Mouse (Mus musculus) stomach, postnatal 0 days (tissue): ENCODE results near the gene Grip2. TPM values are rescaled to one million over a fixed set of nuclear protein-coding genes. Genes with fewer than 3 reads are reported as not detected.

Experiments used
- ATAC-seq: fragments of 200-750 bp; cut with Nextera tagmentation; 2 replicates; pipeline ENCODE4 v1.8.0; 2017; ENCODE audit not compliant: low FRiP score, low TSS enrichment
- DNase-seq: peaks from one replicate; pipeline ENCODE4 v3.0.0-alpha.2; 2016; ENCODE audit warnings: low spot score
- H3K27ac ChIP-seq: fragments of 300-500 bp; sonication (generic); replicated peaks from 2 replicates; pipeline ENCODE4 v1.5.1; 2014; ENCODE audit warnings: mild to moderate bottlenecking, control low read depth
- H3K27me3 ChIP-seq: fragments of 300-500 bp; sonication (generic); 2 replicates; pipeline ENCODE4 v1.6.1; 2014; ENCODE audit warnings: low read length; ENCODE audit not compliant: control insufficient read depth, insufficient read depth
- H3K36me3 ChIP-seq: fragments of 300-500 bp; sonication (generic); 2 replicates; pipeline ENCODE4 v1.6.1; 2014; ENCODE audit warnings: low read length, mixed read lengths; ENCODE audit not compliant: control insufficient read depth, insufficient read depth
- H3K4me1 ChIP-seq: fragments of 300-500 bp; sonication (generic); replicated peaks from 2 replicates; pipeline ENCODE4 v1.6.1; 2014; ENCODE audit warnings: antibody characterized with exemption; ENCODE audit not compliant: control insufficient read depth, insufficient read depth
- H3K4me2 ChIP-seq: fragments of 300-500 bp; sonication (generic); replicated peaks from 2 replicates; pipeline ENCODE4 v1.6.1; 2014; ENCODE audit warnings: low read depth, mild to moderate bottlenecking, control low read depth, moderate library complexity
- H3K4me3 ChIP-seq: fragments of 300-500 bp; sonication (generic); 2 replicates; pipeline ENCODE4 v1.5.1; 2014; ENCODE audit warnings: low read depth, low read length, control low read depth
- H3K9ac ChIP-seq: fragments of 300-500 bp; sonication (generic); 2 replicates; pipeline ENCODE4 v1.6.1; 2014; ENCODE audit warnings: mild to moderate bottlenecking, low read length, control low read depth, mixed read lengths
- H3K9me3 ChIP-seq: fragments of 300-500 bp; sonication (generic); 2 replicates; pipeline ENCODE4 v1.6.1; 2016; ENCODE audit warnings: low read length; ENCODE audit not compliant: control insufficient read depth
- CTCF ChIP-seq: IDR thresholded peaks from 2 replicates; pipeline ENCODE4 v1.5.1; 2016; ENCODE audit warnings: antibody characterized with exemption, low read depth, mild to moderate bottlenecking, moderate library complexity
- EP300 ChIP-seq: optimal IDR thresholded peaks from 2 replicates; pipeline ENCODE3; 2016; ENCODE audit warnings: antibody characterized with exemption
- WGBS: fragments of 180-500 bp; shearing (Covaris S2); extraction: QIAGEN DNeasy Blood & Tissue Kit; methylation state at CpG from one replicate; pipeline ENCODE4 v1.1.7; 2014; 5-methylcytosine and 5-hydroxymethylcytosine counted together
- polyA plus RNA-seq: library from polyadenylated mRNA; unstranded; fragments of >200 nt; fragmentation: Nextera tagmentation; extraction: Ambion mirVana; gene quantifications from 2 replicates; pipeline ENCODE4 v1.2.1, GENCODE M21; 2015

Grip2 gene
- polyA plus RNA-seq, 1 experiment from 2014 or later: 0.24 TPM

DNA sequence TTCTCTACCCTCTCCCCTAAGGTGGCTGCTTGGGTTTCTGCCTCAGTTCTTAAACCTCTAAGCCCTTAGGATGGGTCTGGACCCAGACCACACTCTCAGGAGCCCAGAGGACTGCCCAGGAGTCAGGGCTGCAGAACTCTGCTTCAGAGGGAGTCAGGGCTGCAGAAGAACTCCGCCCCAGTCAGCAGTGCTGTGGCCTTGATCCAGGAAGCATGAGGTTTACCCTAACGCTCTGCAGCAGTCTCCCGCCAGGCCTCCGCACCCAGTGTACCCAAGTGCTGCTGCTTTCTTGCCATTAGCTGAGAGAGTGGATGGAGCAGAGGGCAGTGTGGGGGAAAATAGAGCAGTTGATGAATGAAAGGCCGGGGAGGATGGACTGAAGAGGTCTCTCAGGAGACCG lies 19.0 kb downstream of the Grip2 start:
- no peak for DNase-seq
- Histone ChIP-seq H3K4me1 (0 out of 2 replicates have a peak, but pooled peaks cover 3% of the 10 kb centered on the region), H3K27me3 (peaks cover 4% of the 10 kb centered on the region; the same call in 1 of the 2 replicates), H3K9me3 (no peaks in the 10 kb centered on the region), H3K9ac (no peak overlapping the region), H3K36me3 (no peaks in the 10 kb centered on the region), H3K4me2 (no peak overlapping the region), H3K27ac (no peak overlapping the region), H3K4me3 (no peak overlapping the region)
- ATAC-seq: no peak
- 45% methylated on average over 6 of the region's 6 CpGs for WGBS
- no peak for TF ChIP-seq CTCF
- no peak for TF ChIP-seq EP300

DNA sequence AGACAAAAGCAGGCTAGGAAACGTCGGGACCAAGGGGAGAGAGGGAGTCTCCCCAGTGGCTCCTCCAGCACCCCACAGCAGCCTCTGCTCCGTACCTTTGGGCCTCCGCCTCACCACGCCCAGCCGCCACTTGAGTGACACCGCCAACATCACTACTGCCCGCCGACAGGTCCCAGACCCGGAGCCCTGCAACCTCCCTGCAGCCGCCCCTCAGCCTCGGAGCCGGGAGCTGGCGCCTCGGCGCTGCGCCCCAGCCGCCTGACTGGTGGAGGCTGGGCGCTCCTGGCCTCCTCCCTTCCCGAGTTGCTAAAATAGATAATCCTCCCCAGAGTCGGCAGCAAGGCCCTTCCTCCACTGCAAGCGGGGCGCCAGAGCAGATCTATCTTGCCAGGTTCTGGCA lies 19.9 kb downstream of the Grip2 start:
- peak; percentile 21 for DNase-seq
- 1% methylated on average over 21 of the region's 23 CpGs for WGBS

DNA sequence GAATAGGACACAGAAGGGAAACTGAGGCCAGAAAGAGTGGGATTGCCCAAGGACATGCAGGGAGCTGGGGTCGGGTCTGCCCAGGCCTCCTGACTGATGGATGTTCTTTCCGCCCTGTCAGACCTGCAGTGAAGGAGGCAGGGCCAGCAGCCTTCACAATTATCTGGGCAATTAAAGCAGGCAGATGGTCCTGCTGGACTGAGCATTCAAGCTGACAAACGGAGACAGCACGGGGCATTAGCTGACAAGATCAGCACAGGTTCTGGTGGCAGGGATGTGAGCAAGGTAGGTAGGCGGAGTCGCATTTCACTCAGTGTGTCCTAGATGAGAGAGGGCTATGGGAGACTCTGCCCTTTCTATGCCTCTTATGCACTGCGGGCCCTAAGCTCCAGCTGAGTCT lies 22.9 kb downstream of the Grip2 start:
- H3K9ac ChIP-seq: no peak overlapping the region
- no peak overlapping the region for H3K27ac ChIP-seq
- H3K36me3 ChIP-seq: no peaks in the 10 kb centered on the region
- no peak overlapping the region for H3K4me2 ChIP-seq
- H3K4me1 ChIP-seq: 0 out of 2 replicates have a peak, but pooled peaks cover 3% of the 10 kb centered on the region
- ATAC-seq (no peak), DNase-seq (no peak)
- no peak overlapping the region for H3K4me3 ChIP-seq
- peaks cover 4% of the 10 kb centered on the region; the same call in 1 of the 2 replicates for H3K27me3 ChIP-seq
- TF ChIP-seq EP300 (no peak), CTCF (no peak)
- 47% methylated on average over 7 of the region's 7 CpGs for WGBS
- H3K9me3 ChIP-seq: no peaks in the 10 kb centered on the region

More for the DNA sequence above, 19.9 kb downstream of the Grip2 start:
- Histone ChIP-seq H3K4me3 (peak overlapping the region; percentile 20), H3K27me3 (peaks cover 4% of the 10 kb centered on the region; the same call in 1 of the 2 replicates), H3K4me2 (peak overlapping the region; percentile 40), H3K9ac (peak overlapping the region; percentile 27; the same call in 1 of the 2 replicates), H3K9me3 (no peaks in the 10 kb centered on the region), H3K4me1 (0 out of 2 replicates have a peak, but pooled peaks cover 3% of the 10 kb centered on the region), H3K36me3 (no peaks in the 10 kb centered on the region), H3K27ac (no peak overlapping the region)
- 0 out of 2 replicates have a peak, but pooled peaks have one; percentile 30 for ATAC-seq
- TF ChIP-seq EP300: no peak
- no peak for TF ChIP-seq CTCF

GRCm38 (mm10) chr6:91798496-91798895 lies 28.6 kb downstream of the Grip2 start:
- no peak overlapping the region for H3K27ac ChIP-seq
- H3K4me3 ChIP-seq: no peak overlapping the region
- no peaks in the 10 kb centered on the region for H3K4me1 ChIP-seq
- no peaks in the 10 kb centered on the region for H3K27me3 ChIP-seq
- H3K4me2 ChIP-seq: no peak overlapping the region
- DNase-seq: no peak
- H3K36me3 ChIP-seq: no peaks in the 10 kb centered on the region
- no peak for ATAC-seq
- H3K9ac ChIP-seq: no peak overlapping the region
- TF ChIP-seq EP300 (no peak), CTCF (no peak)
- H3K9me3 ChIP-seq: no peaks in the 10 kb centered on the region
- WGBS: 50% methylated on average over 12 of the region's 12 CpGs

GRCm38 (mm10) chr6:91796736-91797135 lies 30.3 kb downstream of the Grip2 start:
- Histone ChIP-seq H3K9ac (no peak overlapping the region), H3K27ac (no peak overlapping the region), H3K27me3 (no peaks in the 10 kb centered on the region), H3K36me3 (no peaks in the 10 kb centered on the region), H3K9me3 (no peaks in the 10 kb centered on the region), H3K4me1 (no peaks in the 10 kb centered on the region), H3K4me3 (no peak overlapping the region), H3K4me2 (no peak overlapping the region)
- DNase-seq (no peak), ATAC-seq (no peak)
- 90% methylated on average over 4 of the region's 4 CpGs for WGBS
- TF ChIP-seq CTCF: no peak
- TF ChIP-seq EP300: no peak

DNA sequence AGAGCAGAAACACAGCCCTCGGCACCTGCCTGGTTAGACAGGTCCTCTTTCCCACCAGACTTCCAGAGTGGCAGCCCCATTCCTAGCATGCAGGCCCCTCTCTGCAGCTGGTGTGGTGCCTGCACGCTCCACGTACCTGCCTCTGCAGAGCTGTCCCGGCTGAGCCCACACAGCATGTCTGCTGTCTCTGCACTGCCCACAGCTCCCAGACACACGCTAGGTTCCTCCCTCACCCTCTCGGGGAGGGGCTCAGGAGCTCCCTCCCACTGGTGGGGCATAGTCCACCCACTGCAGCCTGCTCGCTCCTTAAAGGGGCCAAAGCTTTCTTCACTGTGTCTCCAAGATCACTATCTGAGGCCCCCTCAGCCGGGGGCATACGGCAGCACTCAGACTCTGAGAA lies 31.0 kb downstream of the Grip2 start:
- no peak overlapping the region for H3K4me2 ChIP-seq
- 40% methylated on average over 9 of the region's 9 CpGs for WGBS
- no peaks in the 10 kb centered on the region for H3K36me3 ChIP-seq

More for the DNA sequence above, 31.0 kb downstream of the Grip2 start:
- no peaks in the 10 kb centered on the region for H3K4me1 ChIP-seq
- TF ChIP-seq EP300: no peak
- no peak for TF ChIP-seq CTCF
- ATAC-seq (0 out of 2 replicates have a peak, but pooled peaks have one; percentile 17), DNase-seq (peak; percentile 33)
- no peak overlapping the region for H3K27ac ChIP-seq
- H3K27me3 ChIP-seq: no peaks in the 10 kb centered on the region
- no peak overlapping the region for H3K9ac ChIP-seq
- H3K9me3 ChIP-seq: no peaks in the 10 kb centered on the region
- no peak overlapping the region for H3K4me3 ChIP-seq
